Mouse (Mus musculus) small intestine, adult 10 weeks (tissue): ENCODE measurements around the gene Adsl. TPM values are rescaled to one million over a fixed set of nuclear protein-coding genes. Genes with fewer than 3 reads are reported as not detected.

ENCODE experiments used
- polyA plus RNA-seq: library from polyadenylated mRNA; stranded (reverse); fragments of 350-450 nt; fragmentation: Illumina TruSeq; extraction: RNeasy Lipid Tissue Mini Kit (QIAGEN cat#74804); gene quantifications from one replicate; pipeline ENCODE4 v1.2.3, GENCODE M21; 2014; ENCODE audit warnings: low replicate concordance

Adsl gene
- polyA plus RNA-seq, result 2.3 TPM

GRCm38 (mm10) chr15:80948145-80949135 is at the start of gene Adsl:
Gene Adsl (plus strand): TSS chr15:80948490.

GRCm38 (mm10) chr15:80977620-80978334 is 29.5 kb downstream of the Adsl start, which contains the start of gene Sgsm3:
Gene Sgsm3 (plus strand): TSS chr15:80977765.

Other genes starting within 250 kb of the Adsl start
- 13.6 TPM for gene Tnrc6b, start 237.2 kb upstream of the Adsl start, polyA plus RNA-seq
- 0.22 TPM for gene Sgsm3, start 29.3 kb downstream of the Adsl start, polyA plus RNA-seq
- gene Mrtfa, start 242.3 kb downstream of the Adsl start, polyA plus RNA-seq, result 0.48 TPM